ENCODE assay signal across 8 mouse cellular contexts in genomic region chr16:20629731-20630634, GRCm38 (mm10). TPM values are rescaled to one million over a fixed set of nuclear protein-coding genes. Genes with fewer than 3 reads are reported as not detected.
DNase-seq lines count a peak whose midpoint lies in the region; ATAC-seq and TF ChIP-seq lines count a peak whose summit lies in the region.

Gene Ece2, plus strand, starts transcription at chr16:20629828.

- no peaks in the 10 kb centered on the region for H3K9me3 ChIP-seq in forebrain, embryonic 13.5 days (replicated peaks)
- 0 out of 2 replicates have a peak, but pooled peaks cover 2% of the 10 kb centered on the region for H3K9me3 ChIP-seq in megakaryocyte, embryonic 14.5 days
- H3K9me3 ChIP-seq in stomach, postnatal 0 days (ENCODE audit: control insufficient read depth, low read length) = no peaks in the 10 kb centered on the region

- no peak for TF ChIP-seq EP300 in stomach, postnatal 0 days (optimal IDR thresholded peaks at IDR 0.05)

- 12% methylated on average over 54 of the region's 54 CpGs for WGBS in thymus, adult 2 months
- 6% methylated on average over 54 of the region's 54 CpGs for WGBS in forebrain, embryonic 13.5 days
- 7% methylated on average over 49 of the region's 54 CpGs for WGBS in stomach, postnatal 0 days

- TF ChIP-seq POLR2A in thymus, adult 2 months (IDR thresholded peaks at IDR 0.05; ENCODE audit: control insufficient read depth, extremely low read depth, insufficient read depth, low read length, poor library complexity) = no peak

- H3K36me3 ChIP-seq in thymus, adult 2 months (ENCODE audit: control insufficient read depth, insufficient read depth, low read length) = no peaks in the 10 kb centered on the region
- peaks cover 9% of the 10 kb centered on the region; the same call in 1 of the 2 replicates for H3K36me3 ChIP-seq in forebrain, embryonic 13.5 days (ENCODE audit: poor library complexity, severe bottlenecking)
- H3K36me3 ChIP-seq in megakaryocyte, embryonic 14.5 days (replicated peaks; ENCODE audit: low read length) = no peaks in the 10 kb centered on the region
- H3K36me3 ChIP-seq in stomach, postnatal 0 days (ENCODE audit: control insufficient read depth, insufficient read depth, low read length) = no peaks in the 10 kb centered on the region

- peak within 1 kb of the TSS; percentile 95 for H3K4me2 ChIP-seq in forebrain, embryonic 13.5 days
- H3K4me2 ChIP-seq in stomach, postnatal 0 days (replicated peaks; ENCODE audit: low read depth) = peak within 1 kb of the TSS; percentile 73

- peak within 1 kb of the TSS; percentile 86 for H3K9ac ChIP-seq in forebrain, embryonic 13.5 days
- peak within 1 kb of the TSS; percentile 48; the same call in 1 of the 2 replicates for H3K9ac ChIP-seq in stomach, postnatal 0 days (ENCODE audit: low read length)

- peaks cover 11% of the 10 kb centered on the region; the same call in 1 of the 2 replicates for H3K27me3 ChIP-seq in thymus, adult 2 months (ENCODE audit: control insufficient read depth, insufficient read depth, low read length)
- no peaks in the 10 kb centered on the region for H3K27me3 ChIP-seq in forebrain, embryonic 13.5 days
- peaks cover 68% of the 10 kb centered on the region for H3K27me3 ChIP-seq in megakaryocyte, embryonic 14.5 days (replicated peaks)
- H3K27me3 ChIP-seq in stomach, postnatal 0 days (ENCODE audit: control insufficient read depth, insufficient read depth, low read length) = no peaks in the 10 kb centered on the region

- peaks cover 6% of the 10 kb centered on the region for H3K4me1 ChIP-seq in thymus, adult 2 months (replicated peaks; ENCODE audit: control insufficient read depth, insufficient read depth, low read length)
- H3K4me1 ChIP-seq in forebrain, embryonic 13.5 days = peaks cover 18% of the 10 kb centered on the region
- peaks cover 24% of the 10 kb centered on the region for H3K4me1 ChIP-seq in megakaryocyte, embryonic 14.5 days
- no peaks in the 10 kb centered on the region for H3K4me1 ChIP-seq in stomach, postnatal 0 days (replicated peaks; ENCODE audit: control insufficient read depth, insufficient read depth)

- H3K27ac ChIP-seq in thymus, adult 2 months (ENCODE audit: control insufficient read depth, insufficient read depth, low read length) = no peak within 1 kb of the TSS
- H3K27ac ChIP-seq in forebrain, embryonic 13.5 days = no peak within 1 kb of the TSS; the same call in 1 of the 2 replicates
- no peak within 1 kb of the TSS for H3K27ac ChIP-seq in stomach, postnatal 0 days (replicated peaks)

- peak within 1 kb of the TSS; percentile 20; the same call in 1 of the 2 replicates for H3K4me3 ChIP-seq in thymus, adult 2 months (ENCODE audit: control insufficient read depth, insufficient read depth, low read length)
- H3K4me3 ChIP-seq in forebrain, embryonic 13.5 days = peak within 1 kb of the TSS; percentile 64
- peak within 1 kb of the TSS; percentile 73 for H3K4me3 ChIP-seq in megakaryocyte, embryonic 14.5 days (replicated peaks)
- H3K4me3 ChIP-seq in stomach, postnatal 0 days (ENCODE audit: low read depth, low read length) = peak within 1 kb of the TSS; percentile 39

- no peak for TF ChIP-seq CTCF in thymus, adult 2 months (IDR thresholded peaks at IDR 0.05; ENCODE audit: borderline replicate concordance, control insufficient read depth, extremely low read depth, insufficient read depth, low read length, poor library complexity)
- no peak for TF ChIP-seq CTCF in stomach, postnatal 0 days (IDR thresholded peaks at IDR 0.05; ENCODE audit: low read depth)

- no peak for DNase-seq in thymus, adult 2 months
- no peak for DNase-seq in thymus, postnatal 10 days (ENCODE audit: low spot score in 2 of 2)
- peak; percentile 39 to 63 for DNase-seq in layer of hippocampus, postnatal 10 days (ENCODE audit: low spot score in 2 of 2)
- DNase-seq in stomach, postnatal 0 days (ENCODE audit: low spot score) = peak; percentile 41

- ATAC-seq in cerebellum, adult (ENCODE audit: insufficient number of reproducible peaks, low FRiP score, low TSS enrichment) = peak; percentile 64; the same call in 1 of the 2 replicates
- peak; percentile 61 for ATAC-seq in forebrain, embryonic 13.5 days
- peak; percentile 60; the same call in 1 of the 2 replicates for ATAC-seq in stomach, postnatal 0 days (ENCODE audit: low FRiP score, low TSS enrichment)
- ATAC-seq in activated CD4-positive, CD25-positive, alpha-beta regulatory T cell, adult 4 months = no peak

RNA-seq across cellular contexts. Expression of gene Ece2, which starts in this region (rescaled TPM):
- polyA plus RNA-seq in thymus, adult 2 months (2012; rRNA removed) = 0.32 and 0.42 TPM in 2 replicates
- 7.1 and 7.8 TPM in 2 replicates for polyA plus RNA-seq in forebrain, embryonic 13.5 days (2015; fragmentation: Nextera tagmentation; extraction: Ambion mirVana)
- total RNA-seq in layer of hippocampus, postnatal 10 days (2021) = 10 to 100 TPM; 29.5 to 33.8 TPM
- polyA plus RNA-seq in megakaryocyte, embryonic 14.5 days (2012; ENCODE audit: insufficient read depth, low replicate concordance) = 0.48 TPM in 1 of 2 replicates, not detected in the other
- polyA plus RNA-seq in stomach, postnatal 0 days (2015; fragmentation: Nextera tagmentation; extraction: Ambion mirVana) = 0.61 and 0.89 TPM in 2 replicates
- polyA plus RNA-seq in activated CD4-positive, CD25-positive, alpha-beta regulatory T cell, adult 4 months (2017; shearing (Covaris generic)) = not detected

Comparison
In these comparisons a context has a peak if more than half of its experiments do, and no peak if none do; other contexts are left out.
1. Peak in DNase-seq, ATAC-seq, H3K4me3 ChIP-seq, H3K9ac ChIP-seq and H3K4me2 ChIP-seq in stomach, postnatal 0 days; RNA of the gene not detected or under 1 TPM.
2. DNase-seq: peak in layer of hippocampus, postnatal 10 days (2 of 2); none in thymus, adult 2 months (single experiment) and thymus, postnatal 10 days (0 of 2).
3. H3K4me3 ChIP-seq: peak in every context shown above with its lines; median percentile 73 in megakaryocyte, embryonic 14.5 days; 64 in forebrain, embryonic 13.5 days; 39 in stomach, postnatal 0 days; 20 in thymus, adult 2 months.